Mouse (Mus musculus) embryonic fibroblast, embryonic 13.5 days (primary cell): ENCODE data around the gene Leo1. TPM values are rescaled to one million over a fixed set of nuclear protein-coding genes. Genes with fewer than 3 reads are reported as not detected.

Experiments used
- H3K27ac ChIP-seq: 2 replicates; pipeline ENCODE4 v1.5.1; 2012; ENCODE audit warnings: low read length, control low read depth, inconsistent platforms; ENCODE audit not compliant: insufficient read depth
- H3K4me1 ChIP-seq: 2 replicates; pipeline ENCODE4 v1.6.1; 2011; ENCODE audit warnings: low read length; ENCODE audit not compliant: control insufficient read depth, insufficient read depth
- H3K4me3 ChIP-seq: 2 replicates; pipeline ENCODE4 v1.5.1; 2011; ENCODE audit warnings: mild to moderate bottlenecking, control low read depth, low read length; ENCODE audit not compliant: insufficient read depth
- CTCF ChIP-seq: IDR thresholded peaks from 2 replicates; pipeline ENCODE4 v1.5.1; 2011; ENCODE audit warnings: mild to moderate bottlenecking, control low read depth, low read length, moderate library complexity, borderline replicate concordance; ENCODE audit not compliant: insufficient read depth
- POLR2A ChIP-seq: IDR thresholded peaks from 2 replicates; pipeline ENCODE4 v1.6.1; 2011; ENCODE audit warnings: low read depth, mild to moderate bottlenecking, control low read depth, low read length, moderate library complexity
- polyA plus RNA-seq: library from polyadenylated mRNA; stranded (reverse); fragments of >200 nt; gene quantifications from 2 replicates; pipeline ENCODE4 v1.2.4, GENCODE M21; 2011; ENCODE audit warnings: low read depth; ENCODE audit not compliant: missing spikeins, insufficient read length

Gene Leo1
- polyA plus RNA-seq, 1 experiment = 29.6 TPM

DNA sequence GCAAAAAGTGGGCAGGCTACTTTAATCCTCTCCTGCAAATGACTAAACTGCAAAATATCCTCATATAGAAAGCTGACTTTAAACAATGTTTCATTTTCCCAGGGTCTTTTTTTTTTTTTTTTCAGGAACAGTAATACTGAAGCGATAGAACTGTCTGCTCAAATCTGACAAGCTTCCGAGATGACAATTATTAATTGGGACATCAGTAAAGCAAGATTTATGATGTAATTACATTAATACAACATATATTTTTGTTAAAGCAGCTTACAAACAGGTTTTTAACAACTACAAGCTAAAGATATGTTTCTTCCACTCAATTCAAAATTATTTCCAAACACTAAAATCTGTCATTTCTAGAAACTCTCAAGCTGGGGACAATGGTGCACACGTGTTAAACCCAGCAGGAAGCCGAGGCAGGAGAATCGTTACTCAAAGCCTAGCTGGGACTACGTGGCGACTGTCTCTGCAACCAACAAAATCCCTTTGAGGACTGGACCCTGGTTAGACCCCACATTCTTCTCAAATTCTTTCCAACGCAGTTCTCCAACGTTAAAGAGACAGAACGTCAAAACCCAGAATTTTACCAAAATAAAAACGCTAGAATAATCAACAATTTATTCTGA is 33.0 kb upstream of the Leo1 start:
- Histone ChIP-seq H3K4me1 (peaks cover 11% of the 10 kb centered on the region), H3K4me3 (peak overlapping the region; percentile 98), H3K27ac (peak overlapping the region; percentile 94)
- no peak for TF ChIP-seq CTCF
- TF ChIP-seq POLR2A = 0 out of 2 replicates have a peak, but pooled peaks have one; percentile 22

DNA sequence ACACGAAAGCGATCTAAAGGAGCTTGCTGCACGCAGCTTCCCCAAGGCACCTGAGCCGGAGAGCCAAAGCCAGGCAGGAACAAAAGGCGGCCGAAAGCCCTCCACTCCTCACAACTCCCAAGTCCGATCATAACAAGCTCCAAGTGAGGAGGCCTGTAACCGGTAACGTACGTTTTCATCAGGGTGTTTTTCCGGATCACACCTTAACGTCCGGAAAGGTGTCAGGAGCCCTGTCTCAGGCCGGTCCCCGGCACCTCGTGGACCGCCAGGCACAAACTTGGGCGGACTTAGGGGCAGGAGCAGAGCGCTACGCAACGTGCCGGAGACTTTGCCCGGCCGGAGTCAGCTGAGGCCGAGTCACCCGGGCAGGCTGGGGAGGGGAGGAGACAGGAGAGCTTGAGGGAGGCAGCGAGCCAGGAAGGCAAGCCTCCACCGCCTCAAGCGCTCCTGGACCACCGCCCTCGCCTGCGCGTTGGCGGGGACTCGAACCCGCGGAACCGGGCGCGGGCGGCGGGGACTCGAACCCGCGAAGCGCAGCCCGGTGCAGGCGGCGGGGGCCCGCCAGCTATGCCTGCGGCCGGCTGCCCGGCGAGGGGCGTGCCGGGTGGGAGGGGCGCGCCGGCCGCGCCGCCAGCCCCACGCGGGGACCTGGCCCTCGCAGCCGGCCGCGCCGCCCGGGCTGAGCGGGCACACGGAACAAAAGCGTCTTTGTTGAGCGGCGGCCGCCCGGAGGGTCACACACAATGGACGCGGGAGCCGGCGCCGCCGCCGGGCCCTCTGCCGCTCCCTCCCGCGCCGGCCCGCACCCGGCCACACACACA is 32.1 kb upstream of the Leo1 start:
- TF ChIP-seq POLR2A (peak; percentile 67), CTCF (no peak)
- Histone ChIP-seq H3K4me1 (peaks cover 16% of the 10 kb centered on the region), H3K4me3 (peak overlapping the region; percentile 98), H3K27ac (peak overlapping the region; percentile 94)

DNA sequence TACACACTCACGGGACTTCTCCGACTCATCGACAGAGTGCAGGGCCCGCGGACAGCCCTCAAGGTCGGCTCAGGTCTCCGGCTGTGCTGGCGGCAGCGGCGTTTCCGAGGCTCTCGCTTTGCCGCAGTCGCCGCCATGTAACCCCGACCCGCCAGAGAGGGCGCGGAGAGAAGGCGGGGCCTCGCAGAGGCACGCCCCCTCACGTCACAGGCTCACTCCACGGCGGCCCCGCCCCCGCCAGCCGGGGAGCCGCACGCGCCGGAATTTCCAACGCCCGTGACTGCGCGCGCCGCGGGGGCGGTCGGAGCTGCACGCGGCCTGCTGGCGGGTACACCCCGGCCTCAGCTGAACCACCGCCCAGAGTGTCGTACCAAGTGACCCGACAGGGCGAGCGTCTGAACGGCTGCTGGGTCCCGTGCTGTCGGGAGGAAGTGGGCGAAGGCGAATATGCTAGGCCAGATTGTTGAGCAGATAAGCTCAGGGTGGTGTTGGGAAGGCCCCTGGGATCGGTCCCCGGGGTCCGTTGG is 31.4 kb upstream of the Leo1 start, which contains the start of gene Mapk6:
Gene Mapk6 (minus strand): TSS at position 154 of the 527 bp plus-strand sequence.
- peak within 1 kb of the TSS; percentile 98 for H3K4me3 ChIP-seq
- peaks cover 11% of the 10 kb centered on the region for H3K4me1 ChIP-seq
- TF ChIP-seq POLR2A = peak; percentile 72
- TF ChIP-seq CTCF = no peak
- H3K27ac ChIP-seq = peak within 1 kb of the TSS; percentile 94

DNA sequence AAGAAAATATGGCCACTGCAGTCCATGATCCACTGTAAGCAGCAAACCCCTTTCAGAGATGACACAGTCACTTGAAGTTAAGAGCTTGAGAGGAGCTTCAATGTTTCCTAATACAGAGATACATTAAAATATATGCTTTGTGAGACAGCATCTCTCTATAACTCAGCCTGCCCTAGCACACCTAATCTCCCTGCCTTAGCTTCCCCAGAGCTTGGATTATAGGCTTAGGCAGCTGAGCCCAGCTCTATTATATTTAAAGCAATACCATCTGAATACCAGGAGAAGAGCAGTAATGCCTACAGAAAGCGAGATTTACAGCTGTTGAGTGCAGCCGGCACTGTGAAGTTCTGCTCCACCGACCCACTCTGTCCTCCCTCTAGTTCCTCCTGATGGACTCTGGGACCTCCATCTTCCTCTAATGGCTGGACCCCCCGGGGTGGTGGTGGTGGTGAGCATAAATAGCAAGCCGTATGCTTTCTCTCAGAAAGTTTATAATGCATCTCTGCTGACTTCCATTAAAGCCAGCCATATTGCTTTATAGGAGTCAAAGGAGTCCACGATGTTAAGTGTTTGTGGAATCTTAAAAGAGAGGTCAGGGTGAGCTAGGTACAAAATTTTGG is 30.3 kb upstream of the Leo1 start:
- H3K4me3 ChIP-seq = no peak overlapping the region
- TF ChIP-seq POLR2A = no peak
- no peak for TF ChIP-seq CTCF

DNA sequence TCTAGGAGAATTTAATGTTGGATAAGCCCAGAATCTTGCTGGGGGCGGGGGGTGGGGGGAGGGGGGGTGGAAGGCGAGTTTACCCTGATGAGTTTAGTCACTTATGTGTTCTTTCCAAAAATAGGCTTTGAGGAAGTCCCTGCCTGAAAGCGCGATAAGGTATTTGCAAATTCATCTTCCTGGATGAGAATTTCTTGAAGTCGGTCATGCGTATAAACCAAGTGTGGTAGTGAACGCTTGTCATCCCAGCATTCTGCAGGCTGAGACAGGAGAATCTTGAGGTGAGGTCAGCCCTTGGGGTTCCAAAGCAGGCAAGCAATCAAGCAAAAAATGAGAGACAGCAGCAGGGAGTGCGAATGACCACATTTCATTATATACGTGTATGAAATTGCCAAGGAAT is 29.7 kb upstream of the Leo1 start:
- peaks cover 5% of the 10 kb centered on the region for H3K4me1 ChIP-seq
- no peak overlapping the region for H3K4me3 ChIP-seq
- TF ChIP-seq CTCF (no peak), POLR2A (no peak)
- H3K27ac ChIP-seq = no peak overlapping the region

More for the DNA sequence above, 30.3 kb upstream of the Leo1 start:
- Histone ChIP-seq H3K27ac (no peak overlapping the region), H3K4me1 (peaks cover 9% of the 10 kb centered on the region)

DNA sequence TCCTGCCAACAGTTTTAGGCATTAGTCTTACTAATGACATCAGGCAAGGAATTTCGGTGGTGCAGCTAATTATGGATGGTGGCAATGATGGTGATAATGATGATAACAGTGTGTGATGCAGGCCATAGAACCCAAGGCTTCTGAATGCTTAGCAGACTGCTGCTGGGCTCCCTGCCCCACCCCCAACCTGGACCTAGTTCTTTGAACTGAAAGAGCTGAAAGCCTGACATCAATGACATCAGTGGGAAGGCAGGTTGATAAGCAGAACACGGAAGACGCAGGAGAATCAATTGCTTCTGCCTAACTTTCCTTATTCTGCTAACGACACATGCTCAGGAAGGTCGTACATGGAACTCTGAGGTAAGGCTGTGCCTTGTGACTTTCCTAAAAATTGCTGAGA is 28.1 kb upstream of the Leo1 start:
- H3K4me1 ChIP-seq = peaks cover 5% of the 10 kb centered on the region
- TF ChIP-seq POLR2A (no peak), CTCF (no peak)
- no peak overlapping the region for H3K4me3 ChIP-seq
- no peak overlapping the region for H3K27ac ChIP-seq

DNA sequence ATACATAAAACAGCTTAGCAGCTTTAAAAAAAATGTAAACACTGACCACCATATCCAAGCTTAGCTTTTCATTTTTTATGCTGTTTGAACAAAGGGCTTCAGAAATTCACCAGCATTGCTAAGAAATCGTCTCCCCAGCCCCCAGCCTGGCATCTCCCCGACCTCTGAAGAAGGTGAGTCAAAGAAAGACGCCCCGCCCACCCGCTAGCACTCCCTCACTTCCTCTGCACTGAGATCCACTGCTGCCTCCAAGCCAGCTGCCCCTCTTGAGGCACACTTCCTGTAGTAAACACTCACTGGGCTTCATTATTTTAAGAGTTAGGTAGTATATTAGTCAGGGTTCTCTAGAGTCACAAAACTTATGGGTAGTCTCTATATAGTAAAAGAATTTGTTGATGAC is 27.1 kb upstream of the Leo1 start:
- Histone ChIP-seq H3K4me3 (no peak overlapping the region), H3K27ac (0 out of 2 replicates have a peak overlapping the region, but pooled peaks have one; percentile 3), H3K4me1 (peaks cover 5% of the 10 kb centered on the region)
- no peak for TF ChIP-seq POLR2A
- no peak for TF ChIP-seq CTCF

DNA sequence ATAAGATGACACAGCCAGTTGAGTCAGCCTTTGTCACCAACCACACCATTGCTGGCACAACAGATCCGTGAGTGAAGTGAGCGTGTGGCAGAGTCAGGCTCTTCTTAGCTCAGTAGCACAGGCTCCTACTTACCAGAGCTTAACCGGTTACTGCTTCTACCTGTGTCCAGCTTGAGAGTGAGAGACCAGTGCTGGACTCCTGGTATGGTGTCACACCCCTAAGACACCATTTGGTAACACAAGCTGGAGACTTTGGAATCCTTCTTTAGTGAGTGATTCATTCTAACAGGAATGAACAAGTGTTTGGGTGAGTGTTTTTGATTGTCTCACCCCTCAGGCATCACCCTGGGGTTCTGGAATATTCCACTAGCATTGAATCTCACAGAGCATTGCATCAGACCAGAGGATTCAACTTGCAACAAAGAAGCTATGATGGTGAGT is 19.1 kb upstream of the Leo1 start:
- TF ChIP-seq POLR2A (peak; percentile 35; the same call in 1 of the 2 replicates), CTCF (no peak)
- peaks cover 25% of the 10 kb centered on the region for H3K4me1 ChIP-seq
- no peak overlapping the region for H3K4me3 ChIP-seq
- H3K27ac ChIP-seq = peak overlapping the region; percentile 94

DNA sequence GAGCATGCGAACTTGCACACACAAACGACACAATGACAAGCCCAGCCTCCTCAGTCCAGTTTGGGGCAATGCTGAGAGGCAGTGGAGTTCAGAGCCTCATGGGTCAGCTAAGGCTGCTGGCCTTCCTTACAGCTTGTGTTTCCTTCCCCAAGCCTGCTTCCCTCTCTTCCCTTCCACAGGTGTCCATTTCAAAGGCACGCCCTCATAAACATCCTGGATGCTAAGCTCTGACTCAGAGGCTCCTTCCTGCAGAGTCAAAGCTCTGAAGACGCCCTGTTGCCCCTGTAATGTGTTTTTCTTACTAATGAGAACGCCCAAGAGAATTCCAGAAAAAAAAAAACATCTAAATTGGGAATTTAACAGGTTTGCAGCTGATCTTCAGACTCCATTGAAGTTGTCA is 17.6 kb upstream of the Leo1 start:
- TF ChIP-seq POLR2A (no peak), CTCF (no peak)
- H3K4me1 ChIP-seq = peaks cover 25% of the 10 kb centered on the region
- no peak overlapping the region for H3K4me3 ChIP-seq
- H3K27ac ChIP-seq = peak overlapping the region; percentile 90
